Comparison of ENCODE assay signal across 12 mouse cellular contexts in genomic region chr3:22551516-22551915, GRCm38 (mm10).
DNase-seq lines count a peak whose midpoint lies in the region; ATAC-seq and TF ChIP-seq lines count a peak whose summit lies in the region.
"Had no signal": no experiment of that assay in that cellular context is flagged by ENCODE, and none has a peak within 500 bp of the region (broad histone marks: within the 10 kb centered on the region; RNA-seq: fewer than 3 reads in every experiment).

No protein-coding gene starts in this region.

- no peaks in the 10 kb centered on the region for H3K27me3 ChIP-seq in forebrain, embryonic 13.5 days
- no peaks in the 10 kb centered on the region for H3K27me3 ChIP-seq in forebrain, embryonic 11.5 days (ENCODE audit: control insufficient read depth, insufficient read depth, low read length)
- no peaks in the 10 kb centered on the region for H3K27me3 ChIP-seq in midbrain, postnatal 0 days (ENCODE audit: insufficient read depth, low read length)
- H3K27me3 ChIP-seq: liver, embryonic 13.5 days; Patski had no signal

- 78% methylated on average over 5 of the region's 5 CpGs for WGBS in forebrain, embryonic 13.5 days
- WGBS in forebrain, embryonic 11.5 days: 83% methylated on average over 5 of the region's 5 CpGs
- WGBS in midbrain, postnatal 0 days: 54% methylated on average over 5 of the region's 5 CpGs

- H3K27ac ChIP-seq in forebrain, embryonic 13.5 days: no peak overlapping the region
- H3K27ac ChIP-seq in forebrain, embryonic 11.5 days (ENCODE audit: low read depth, low read length): no peak overlapping the region
- H3K27ac ChIP-seq in midbrain, postnatal 0 days (ENCODE audit: low read depth, low read length): no peak overlapping the region
- H3K27ac ChIP-seq: gastrocnemius, adult 2 months; liver, embryonic 13.5 days had no signal

- H3K4me1 ChIP-seq in forebrain, embryonic 13.5 days: no peaks in the 10 kb centered on the region
- H3K4me1 ChIP-seq in forebrain, embryonic 11.5 days (replicated peaks; ENCODE audit: control insufficient read depth, insufficient read depth, low read length): no peaks in the 10 kb centered on the region
- no peaks in the 10 kb centered on the region for H3K4me1 ChIP-seq in midbrain, postnatal 0 days (ENCODE audit: insufficient read depth, low read length)
- H3K4me1 ChIP-seq: liver, embryonic 13.5 days had no signal

- TF ChIP-seq CTCF in midbrain, postnatal 0 days (IDR thresholded peaks at IDR 0.05): no peak

- H3K36me3 ChIP-seq in forebrain, embryonic 13.5 days (ENCODE audit: poor library complexity, severe bottlenecking): no peaks in the 10 kb centered on the region
- no peaks in the 10 kb centered on the region for H3K36me3 ChIP-seq in forebrain, embryonic 11.5 days (ENCODE audit: control insufficient read depth, insufficient read depth, low read length)
- H3K36me3 ChIP-seq in midbrain, postnatal 0 days (ENCODE audit: insufficient read depth, low read length): no peaks in the 10 kb centered on the region
- H3K36me3 ChIP-seq: liver, embryonic 13.5 days had no signal

- H3K4me3 ChIP-seq in forebrain, embryonic 13.5 days: no peak overlapping the region
- H3K4me3 ChIP-seq in forebrain, embryonic 11.5 days (ENCODE audit: low read depth, low read length): no peak overlapping the region
- no peak overlapping the region for H3K4me3 ChIP-seq in midbrain, postnatal 0 days (ENCODE audit: low read depth, low read length)
- H3K4me3 ChIP-seq: gastrocnemius, adult 2 months; liver, embryonic 13.5 days had no signal

- DNase-seq in forebrain, embryonic 11.5 days (ENCODE audit: low spot score): no peak
- DNase-seq in brain, embryonic 18.5 days (ENCODE audit: low read depth, low spot score): peak; percentile 39
- DNase-seq in layer of hippocampus, adult 9-10 months (ENCODE audit: low spot score): peak; percentile 5
- DNase-seq in midbrain, postnatal 0 days (ENCODE audit: low spot score): peak; percentile 62
- no peak for DNase-seq in kidney, postnatal 14 days
- DNase-seq in spleen, postnatal 14 days (ENCODE audit: low spot score in 2 of 2): no peak
- DNase-seq in kidney, postnatal 25 days: no peak
- DNase-seq: gastrocnemius, adult 2 months; heart, postnatal 4 days; liver, embryonic 13.5 days had no signal

- no peak overlapping the region for H3K9ac ChIP-seq in forebrain, embryonic 13.5 days
- H3K9ac ChIP-seq in forebrain, embryonic 11.5 days (ENCODE audit: low read length): no peak overlapping the region
- H3K9ac ChIP-seq in midbrain, postnatal 0 days (replicated peaks; ENCODE audit: low read length, poor library complexity, severe bottlenecking): no peak overlapping the region
- H3K9ac ChIP-seq: liver, embryonic 13.5 days had no signal

- H3K4me2 ChIP-seq in forebrain, embryonic 13.5 days: no peak overlapping the region
- H3K4me2 ChIP-seq in forebrain, embryonic 11.5 days (ENCODE audit: low read depth, low read length, severe bottlenecking): no peak overlapping the region
- no peak overlapping the region for H3K4me2 ChIP-seq in midbrain, postnatal 0 days (ENCODE audit: low read depth, low read length, poor library complexity, severe bottlenecking)
- H3K4me2 ChIP-seq: liver, embryonic 13.5 days had no signal

- H3K9me3 ChIP-seq in forebrain, embryonic 13.5 days (replicated peaks): no peaks in the 10 kb centered on the region; the same call in 1 of the 2 replicates
- no peaks in the 10 kb centered on the region for H3K9me3 ChIP-seq in forebrain, embryonic 11.5 days (ENCODE audit: control insufficient read depth, low read length)
- no peaks in the 10 kb centered on the region for H3K9me3 ChIP-seq in midbrain, postnatal 0 days (ENCODE audit: low read length)

- peak; percentile 63; the same call in 1 of the 2 replicates for ATAC-seq in forebrain, embryonic 13.5 days
- ATAC-seq in forebrain, embryonic 11.5 days (replicated peaks; ENCODE audit: low FRiP score): no peak
- no peak for ATAC-seq in midbrain, postnatal 0 days (ENCODE audit: low FRiP score)
- ATAC-seq: Patski had no signal

Comparison
In these comparisons a context has a peak if more than half of its experiments do, and no peak if none do; other contexts are left out.
1. DNase-seq: peak in brain, embryonic 18.5 days (single experiment), layer of hippocampus, adult 9-10 months (single experiment) and midbrain, postnatal 0 days (single experiment); none in forebrain, embryonic 11.5 days (single experiment), kidney, postnatal 14 days (single experiment), spleen, postnatal 14 days (0 of 2) and kidney, postnatal 25 days (0 of 2).